Mouse (Mus musculus) myocyte (in vitro differentiated cells): Measurements from ENCODE around the gene Plekhm1. TPM values are rescaled to one million over a fixed set of nuclear protein-coding genes. Genes with fewer than 3 reads are reported as not detected.

Experiments
- H3K27me3 ChIP-seq: one replicate; pipeline ENCODE4 v1.6.1; 2011; ENCODE audit not compliant: control insufficient read depth, insufficient read depth, insufficient read length
- H3K36me3 ChIP-seq: one replicate; pipeline ENCODE4 v1.6.1; 2011; ENCODE audit not compliant: control insufficient read depth, insufficient read depth
- H3K4me2 ChIP-seq: one replicate; pipeline ENCODE4 v1.6.1; 2011; ENCODE audit warnings: low read depth, control low read depth
- H3K4me3 ChIP-seq: one replicate; pipeline ENCODE4 v1.5.1; 2011; ENCODE audit warnings: mild to moderate bottlenecking, control low read depth, moderate library complexity
- H3K79me2 ChIP-seq: one replicate; pipeline ENCODE4 v1.6.1; 2011; ENCODE audit not compliant: control insufficient read depth, insufficient read depth
- H3ac ChIP-seq: one replicate; pipeline ENCODE4 v1.6.1; 2011; ENCODE audit not compliant: control insufficient read depth, insufficient read length
- CEBPB ChIP-seq: IDR thresholded peaks from 2 replicates; pipeline ENCODE4 v1.6.1; 2011; ENCODE audit warnings: mild to moderate bottlenecking, moderate library complexity; ENCODE audit not compliant: poor library complexity, insufficient read depth, severe bottlenecking
- E2F4 ChIP-seq: IDR thresholded peaks from one replicate; pipeline ENCODE4 v1.6.1; 2011; ENCODE audit warnings: mild to moderate bottlenecking, control low read depth, moderate library complexity; ENCODE audit not compliant: insufficient read depth
- MAX ChIP-seq: IDR thresholded peaks from one replicate; pipeline ENCODE4 v1.6.1; 2011; ENCODE audit warnings: low read depth, mild to moderate bottlenecking, control low read depth
- MYOD1 ChIP-seq, 3 experiments: IDR thresholded peaks; one replicate each; pipeline ENCODE4 v1.6.1; 2011; ENCODE audit warnings: control low read depth in 2 of 3, low read depth in 2 of 3, mild to moderate bottlenecking in 2 of 3, moderate library complexity in 1 of 3; ENCODE audit not compliant: insufficient read length in 2 of 3, control insufficient read depth in 1 of 3
- MYOG ChIP-seq, 3 experiments: IDR thresholded peaks; one replicate each; pipeline ENCODE4 v1.6.1; 2011; ENCODE audit warnings: control low read depth in 2 of 3, low read depth in 2 of 3, mild to moderate bottlenecking in 2 of 3; ENCODE audit not compliant: insufficient read length in 2 of 3, control insufficient read depth in 1 of 3, insufficient read depth in 1 of 3
- POLR2A ChIP-seq: IDR thresholded peaks from one replicate; pipeline ENCODE4 v1.6.1; 2011; ENCODE audit warnings: low read depth, mild to moderate bottlenecking, control low read depth, moderate library complexity; ENCODE audit not compliant: insufficient read length
- POLR2AphosphoS2 ChIP-seq: IDR thresholded peaks from one replicate; pipeline ENCODE4 v1.6.1; 2011; ENCODE audit warnings: low read depth, control low read depth; ENCODE audit not compliant: insufficient read length
- REST ChIP-seq: IDR thresholded peaks from one replicate; pipeline ENCODE4 v1.6.1; 2011; ENCODE audit warnings: mild to moderate bottlenecking, control low read depth, moderate library complexity; ENCODE audit not compliant: insufficient read depth, insufficient read length
- SRF ChIP-seq: IDR thresholded peaks from one replicate; pipeline ENCODE4 v1.6.1; 2011; ENCODE audit warnings: low read depth; ENCODE audit not compliant: control insufficient read depth, insufficient read length
- TCF12 ChIP-seq: IDR thresholded peaks from one replicate; pipeline ENCODE4 v1.6.1; 2011; ENCODE audit warnings: mild to moderate bottlenecking, control low read depth; ENCODE audit not compliant: poor library complexity, insufficient read depth, severe bottlenecking
- TCF3 ChIP-seq: IDR thresholded peaks from one replicate; pipeline ENCODE4 v1.6.1; 2011; ENCODE audit warnings: low read depth, control low read depth; ENCODE audit not compliant: insufficient read length
- USF1 ChIP-seq: IDR thresholded peaks from one replicate; pipeline ENCODE4 v1.6.1; 2011; ENCODE audit warnings: low read depth, mild to moderate bottlenecking, control low read depth, moderate library complexity
- polyA plus RNA-seq: library from polyadenylated mRNA; unstranded; fragments of >200 nt; fragmentation: generic; extraction: Trizol; gene quantifications from one replicate; pipeline ENCODE4 v1.2.1, GENCODE M21; 2012; ENCODE audit warnings: missing spikeins

The Plekhm1 gene
- polyA plus RNA-seq, 1 experiment: 12.2 TPM

GRCm38 (mm10) chr11:103394604-103395003 lies 17.9 kb downstream of the Plekhm1 start:
- no peaks in the 10 kb centered on the region for H3K27me3 ChIP-seq
- no peak overlapping the region for H3K4me2 ChIP-seq
- H3K4me3 ChIP-seq: no peak overlapping the region
- H3K36me3 ChIP-seq: peaks cover 17% of the 10 kb centered on the region
- no peak overlapping the region for H3ac ChIP-seq
- no peaks in the 10 kb centered on the region for H3K79me2 ChIP-seq
- TF ChIP-seq CEBPB (no peak), MYOG (IDR thresholded peaks at IDR 0.05; ENCODE audit: control insufficient read depth in 1 of 3, insufficient read depth in 1 of 3, insufficient read length in 2 of 3, low read depth in 2 of 3) (peak in 1 of 3 experiments; percentile 50), MYOD1 (IDR thresholded peaks at IDR 0.05; ENCODE audit: control insufficient read depth in 1 of 3, insufficient read length in 2 of 3, low read depth in 2 of 3) (peak in 2 of 3 experiments; percentile 23 to 70), MAX (no peak), SRF (no peak)

DNA sequence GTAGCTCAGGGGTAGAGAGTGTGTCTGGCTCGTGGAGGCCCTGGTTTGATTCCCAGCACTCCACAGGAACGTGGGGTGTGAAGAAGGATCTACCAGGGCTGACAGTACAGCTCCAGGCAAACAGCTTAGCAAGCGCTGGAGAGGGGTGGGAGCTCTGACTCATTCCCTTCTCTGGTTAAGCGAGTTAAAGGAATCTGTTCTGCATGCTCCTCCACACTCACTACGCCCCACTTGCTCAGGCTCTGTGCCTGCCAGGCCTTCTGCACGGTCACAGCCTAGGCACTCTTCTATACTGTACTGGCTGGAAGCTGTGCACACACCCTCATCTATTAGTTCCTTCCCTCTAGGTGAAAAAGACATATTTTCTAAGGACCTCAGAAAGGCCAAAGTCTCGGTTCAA lies 18.5 kb downstream of the Plekhm1 start:
- peaks cover 17% of the 10 kb centered on the region for H3K36me3 ChIP-seq
- H3K79me2 ChIP-seq: peaks cover 3% of the 10 kb centered on the region
- H3K4me3 ChIP-seq: no peak overlapping the region
- no peaks in the 10 kb centered on the region for H3K27me3 ChIP-seq
- no peak overlapping the region for H3ac ChIP-seq
- TF ChIP-seq TCF12 (no peak), POLR2AphosphoS2 (no peak), TCF3 (no peak), MYOG (IDR thresholded peaks at IDR 0.05; ENCODE audit: control insufficient read depth in 1 of 3, insufficient read depth in 1 of 3, insufficient read length in 2 of 3, low read depth in 2 of 3) (no peak), USF1 (no peak), MAX (no peak), SRF (no peak), REST (no peak), MYOD1 (IDR thresholded peaks at IDR 0.05; ENCODE audit: control insufficient read depth in 1 of 3, insufficient read length in 2 of 3, low read depth in 2 of 3) (no peak), CEBPB (no peak), POLR2A (no peak), E2F4 (no peak)
- no peak overlapping the region for H3K4me2 ChIP-seq

DNA sequence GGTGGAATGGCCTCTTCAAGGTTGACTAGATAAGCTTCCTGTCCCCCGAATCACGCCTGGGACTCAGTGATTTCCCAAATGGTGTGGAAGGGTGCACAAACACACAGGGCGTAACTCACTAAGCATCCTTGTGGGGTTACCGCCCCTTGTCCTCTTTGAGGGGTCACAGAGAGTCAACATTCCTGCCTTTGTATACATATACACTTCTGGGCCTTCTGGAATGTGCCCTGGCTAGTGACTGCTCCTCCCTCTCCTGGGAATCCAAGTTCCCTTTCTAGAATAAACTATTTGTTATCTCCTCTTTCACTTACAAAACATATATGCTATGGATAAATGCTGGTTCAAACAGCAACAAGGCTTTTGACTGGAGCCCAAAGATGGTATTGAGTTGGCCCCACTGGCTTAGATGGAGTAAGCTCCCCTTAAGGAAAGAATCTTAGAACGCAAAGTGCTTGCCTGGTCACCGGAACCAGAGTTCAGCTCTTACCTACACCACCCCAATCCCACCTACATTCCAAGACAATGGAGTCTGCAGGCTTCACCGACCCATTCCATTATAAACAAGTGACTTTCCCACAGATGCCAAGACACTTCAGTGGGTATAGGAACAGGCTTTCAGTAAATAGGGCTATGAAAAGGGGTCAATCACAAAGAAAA lies 24.5 kb downstream of the Plekhm1 start:
- H3K4me2 ChIP-seq: peak overlapping the region; percentile 74
- H3K79me2 ChIP-seq: peaks cover 17% of the 10 kb centered on the region
- H3K4me3 ChIP-seq: no peak overlapping the region
- H3K27me3 ChIP-seq: no peaks in the 10 kb centered on the region
- no peaks in the 10 kb centered on the region for H3K36me3 ChIP-seq
- no peak for TF ChIP-seq REST
- no peak for TF ChIP-seq MYOG (IDR thresholded peaks at IDR 0.05; ENCODE audit: control insufficient read depth in 1 of 3, insufficient read depth in 1 of 3, insufficient read length in 2 of 3, low read depth in 2 of 3)
- no peak for TF ChIP-seq SRF
- TF ChIP-seq USF1: no peak
- no peak for TF ChIP-seq CEBPB
- TF ChIP-seq POLR2AphosphoS2: no peak
- no peak for TF ChIP-seq TCF12
- no peak for TF ChIP-seq POLR2A
- no peak for TF ChIP-seq MAX
- TF ChIP-seq MYOD1 (IDR thresholded peaks at IDR 0.05; ENCODE audit: control insufficient read depth in 1 of 3, insufficient read length in 2 of 3, low read depth in 2 of 3): no peak
- no peak for TF ChIP-seq E2F4
- TF ChIP-seq TCF3: no peak
- no peak overlapping the region for H3ac ChIP-seq

- Histone ChIP-seq H3K4me3 (no peak overlapping the region), H3K4me2 (peak overlapping the region; percentile 74), H3K79me2 (peaks cover 22% of the 10 kb centered on the region), H3K27me3 (no peaks in the 10 kb centered on the region), H3ac (no peak overlapping the region), H3K36me3 (no peaks in the 10 kb centered on the region)
- TF ChIP-seq MYOD1 (IDR thresholded peaks at IDR 0.05; ENCODE audit: control insufficient read depth in 1 of 3, insufficient read length in 2 of 3, low read depth in 2 of 3): peak in 2 of 3 experiments; percentile 64 to 76
- peak; percentile 45 to 90 (median 46) for TF ChIP-seq MYOG (IDR thresholded peaks at IDR 0.05; ENCODE audit: control insufficient read depth in 1 of 3, insufficient read depth in 1 of 3, insufficient read length in 2 of 3, low read depth in 2 of 3)
- TF ChIP-seq E2F4: no peak
- no peak for TF ChIP-seq POLR2AphosphoS2
- no peak for TF ChIP-seq TCF3
- TF ChIP-seq MAX: no peak
- no peak for TF ChIP-seq REST
- no peak for TF ChIP-seq TCF12
- no peak for TF ChIP-seq POLR2A
- TF ChIP-seq SRF: no peak
- TF ChIP-seq CEBPB: no peak
Measured at GRCm38 (mm10) chr11:103386827-103387226, 25.7 kb downstream of the Plekhm1 start.
